Mouse (Mus musculus) liver, embryonic 16.5 days (tissue): ENCODE measurements at regions not wholly inside any gene's neighbourhood (a gene's known extent, or its start where the extent isn't known, plus 50 kb on each side); places are given as distances from the start of the nearest gene placed in this dataset.

Experiments
- ATAC-seq: fragments of 200-750 bp; cut with Nextera tagmentation; 2 replicates; pipeline ENCODE4 v1.8.0; 2017; ENCODE audit warnings: low read depth, mild to moderate bottlenecking, moderate number of reproducible peaks, moderate library complexity
- H3K27ac ChIP-seq: fragments of 300-500 bp; sonication (generic); 2 replicates; pipeline ENCODE4 v1.5.1; 2014; ENCODE audit warnings: mild to moderate bottlenecking, low read length
- H3K27me3 ChIP-seq: fragments of 300-500 bp; sonication (generic); 2 replicates; pipeline ENCODE4 v1.6.1; 2014; ENCODE audit warnings: low read depth, low read length, mixed read lengths; ENCODE audit not compliant: control insufficient read depth, insufficient read depth
- H3K36me3 ChIP-seq: fragments of 300-500 bp; sonication (generic); 2 replicates; pipeline ENCODE4 v1.6.1; 2014; ENCODE audit warnings: mild to moderate bottlenecking; ENCODE audit not compliant: control insufficient read depth, insufficient read depth
- H3K4me1 ChIP-seq: fragments of 300-500 bp; sonication (generic); 2 replicates; pipeline ENCODE4 v1.6.1; 2014; ENCODE audit warnings: low read depth, low read length, mixed read lengths; ENCODE audit not compliant: control insufficient read depth
- H3K4me2 ChIP-seq: fragments of 300-500 bp; sonication (generic); 2 replicates; pipeline ENCODE4 v1.6.1; 2014; ENCODE audit warnings: low read depth, low read length, mixed read lengths
- H3K4me3 ChIP-seq: fragments of 300-500 bp; sonication (generic); 2 replicates; pipeline ENCODE4 v1.5.1; 2014; ENCODE audit warnings: low read depth, mild to moderate bottlenecking, low read length
- H3K9ac ChIP-seq: fragments of 300-500 bp; sonication (generic); 2 replicates; pipeline ENCODE4 v1.6.1; 2014; ENCODE audit warnings: low read depth, low read length
- H3K9me3 ChIP-seq: fragments of 300-500 bp; sonication (generic); replicated peaks from 2 replicates; pipeline ENCODE4 v1.6.1; 2016; ENCODE audit warnings: low read length; ENCODE audit not compliant: control insufficient read depth
- WGBS: fragments of 180-500 bp; shearing (Covaris S2); extraction: QIAGEN DNeasy Blood & Tissue Kit; methylation state at CpG from one replicate; pipeline ENCODE4 v1.1.7; 2014; ENCODE audit not compliant: insufficient replicate concordance; 5-methylcytosine and 5-hydroxymethylcytosine counted together

- 70% methylated on average over 2 of the region's 2 CpGs for WGBS
- no peak overlapping the region for H3K27ac ChIP-seq
- H3K4me1 ChIP-seq, result no peaks in the 10 kb centered on the region
- H3K9me3 ChIP-seq, result no peaks in the 10 kb centered on the region
- ATAC-seq, result no peak
- no peaks in the 10 kb centered on the region for H3K36me3 ChIP-seq
- no peaks in the 10 kb centered on the region for H3K27me3 ChIP-seq
- H3K4me2 ChIP-seq, result no peak overlapping the region
- H3K4me3 ChIP-seq, result no peak overlapping the region
- H3K9ac ChIP-seq, result no peak overlapping the region
These were observed 295.2 kb upstream of the Nrxn1 start for GRCm38 (mm10) chr17:91388039-91388438.

- Histone ChIP-seq H3K4me1 (no peaks in the 10 kb centered on the region), H3K4me2 (no peak overlapping the region), H3K9ac (no peak overlapping the region), H3K9me3 (no peaks in the 10 kb centered on the region), H3K27me3 (no peaks in the 10 kb centered on the region), H3K36me3 (no peaks in the 10 kb centered on the region), H3K27ac (no peak overlapping the region), H3K4me3 (no peak overlapping the region)
- ATAC-seq, result no peak
- WGBS, result 59% methylated on average over 2 of the region's 2 CpGs
These were observed 293.1 kb upstream of the Nrxn1 start for GRCm38 (mm10) chr17:91385949-91386348.

GRCm38 (mm10) chr17:91368156-91368555, 275.3 kb upstream of the Nrxn1 start:
- Histone ChIP-seq H3K9ac (no peak overlapping the region), H3K27ac (no peak overlapping the region), H3K4me2 (no peak overlapping the region), H3K27me3 (no peaks in the 10 kb centered on the region), H3K4me3 (no peak overlapping the region), H3K4me1 (no peaks in the 10 kb centered on the region), H3K9me3 (no peaks in the 10 kb centered on the region), H3K36me3 (no peaks in the 10 kb centered on the region)
- no peak for ATAC-seq
- WGBS, result 42% methylated on average over 2 of the region's 2 CpGs

- H3K4me2 ChIP-seq, result no peak overlapping the region
- no peaks in the 10 kb centered on the region for H3K36me3 ChIP-seq
- no peak for ATAC-seq
- no peaks in the 10 kb centered on the region for H3K27me3 ChIP-seq
- no peak overlapping the region for H3K4me3 ChIP-seq
- H3K9ac ChIP-seq, result no peak overlapping the region
- H3K4me1 ChIP-seq, result no peaks in the 10 kb centered on the region
- H3K9me3 ChIP-seq, result no peaks in the 10 kb centered on the region
- WGBS, result 33% methylated on average over 1 of the region's 1 CpGs
- no peak overlapping the region for H3K27ac ChIP-seq
These were observed 268.4 kb upstream of the Nrxn1 start for GRCm38 (mm10) chr17:91361261-91361660.

- ATAC-seq, result no peak
- H3K27ac ChIP-seq, result no peak overlapping the region
- WGBS, result 49% methylated on average over 2 of the region's 2 CpGs
- no peak overlapping the region for H3K4me2 ChIP-seq
- no peaks in the 10 kb centered on the region for H3K36me3 ChIP-seq
- H3K4me3 ChIP-seq, result no peak overlapping the region
- H3K4me1 ChIP-seq, result no peaks in the 10 kb centered on the region
- no peak overlapping the region for H3K9ac ChIP-seq
- H3K9me3 ChIP-seq, result no peaks in the 10 kb centered on the region
- H3K27me3 ChIP-seq, result no peaks in the 10 kb centered on the region
These were observed 259.2 kb upstream of the Nrxn1 start for GRCm38 (mm10) chr17:91352107-91352506.

GRCm38 (mm10) chr17:91336882-91337281, 244.0 kb upstream of the Nrxn1 start:
- Histone ChIP-seq H3K27ac (no peak overlapping the region), H3K4me1 (no peaks in the 10 kb centered on the region), H3K4me2 (no peak overlapping the region), H3K36me3 (no peaks in the 10 kb centered on the region), H3K27me3 (no peaks in the 10 kb centered on the region), H3K9ac (no peak overlapping the region), H3K9me3 (no peaks in the 10 kb centered on the region), H3K4me3 (no peak overlapping the region)
- 69% methylated on average over 1 of the region's 1 CpGs for WGBS
- ATAC-seq, result no peak

GRCm38 (mm10) chr17:91333790-91334189, 240.9 kb upstream of the Nrxn1 start:
- H3K27ac ChIP-seq, result no peak overlapping the region
- H3K4me1 ChIP-seq, result no peaks in the 10 kb centered on the region
- WGBS, result 60% methylated on average over 4 of the region's 4 CpGs
- no peaks in the 10 kb centered on the region for H3K27me3 ChIP-seq
- H3K36me3 ChIP-seq, result no peaks in the 10 kb centered on the region
- no peak overlapping the region for H3K4me3 ChIP-seq
- H3K9me3 ChIP-seq, result no peaks in the 10 kb centered on the region
- ATAC-seq, result peak; percentile 56; the same call in 1 of the 2 replicates
- H3K4me2 ChIP-seq, result no peak overlapping the region
- no peak overlapping the region for H3K9ac ChIP-seq

GRCm38 (mm10) chr17:91333202-91333601, 240.3 kb upstream of the Nrxn1 start:
- Histone ChIP-seq H3K9me3 (no peaks in the 10 kb centered on the region), H3K4me1 (no peaks in the 10 kb centered on the region), H3K4me2 (no peak overlapping the region), H3K9ac (no peak overlapping the region), H3K4me3 (no peak overlapping the region), H3K36me3 (no peaks in the 10 kb centered on the region), H3K27ac (no peak overlapping the region), H3K27me3 (no peaks in the 10 kb centered on the region)
- 61% methylated on average over 1 of the region's 1 CpGs for WGBS
- ATAC-seq, result no peak

GRCm38 (mm10) chr17:91324377-91324776, 231.5 kb upstream of the Nrxn1 start:
- Histone ChIP-seq H3K36me3 (no peaks in the 10 kb centered on the region), H3K27me3 (no peaks in the 10 kb centered on the region), H3K9me3 (no peaks in the 10 kb centered on the region), H3K4me1 (no peaks in the 10 kb centered on the region), H3K27ac (no peak overlapping the region), H3K4me2 (no peak overlapping the region), H3K9ac (no peak overlapping the region), H3K4me3 (no peak overlapping the region)
- 0 out of 2 replicates have a peak, but pooled peaks have one; percentile 9 for ATAC-seq
- WGBS, result 48% methylated on average over 1 of the region's 1 CpGs

GRCm38 (mm10) chr17:91286875-91287274, 194.0 kb upstream of the Nrxn1 start:
- ATAC-seq, result no peak
- Histone ChIP-seq H3K4me2 (no peak overlapping the region), H3K27ac (no peak overlapping the region), H3K9ac (no peak overlapping the region), H3K4me3 (no peak overlapping the region), H3K27me3 (no peaks in the 10 kb centered on the region), H3K9me3 (no peaks in the 10 kb centered on the region), H3K4me1 (no peaks in the 10 kb centered on the region), H3K36me3 (no peaks in the 10 kb centered on the region)
